Mouse (Mus musculus) heart, embryonic 16.5 days (tissue): Measurements from ENCODE around the gene Arhgap5. TPM values are rescaled to one million over a fixed set of nuclear protein-coding genes. Genes with fewer than 3 reads are reported as not detected.
"Not testable (repeated sequence)": the region's sequence is repeated elsewhere in the genome, so short reads cannot be mapped to it uniquely, and the experiment has no call there.

Experiments used
- ATAC-seq: fragments of 200-750 bp; cut with Nextera tagmentation; replicated peaks from 2 replicates; pipeline ENCODE4 v1.8.0; 2017; ENCODE audit warnings: moderate number of reproducible peaks; ENCODE audit not compliant: insufficient read depth, low FRiP score; ENCODE audit errors: extremely low read depth
- H3K27ac ChIP-seq: fragments of 300-500 bp; sonication (generic); 2 replicates; pipeline ENCODE4 v1.5.1; 2014; ENCODE audit warnings: mild to moderate bottlenecking, low read length, control low read depth, moderate library complexity
- H3K27me3 ChIP-seq: fragments of 300-500 bp; sonication (generic); 2 replicates; pipeline ENCODE4 v1.6.1; 2014; ENCODE audit warnings: low read length, mixed read lengths; ENCODE audit not compliant: control insufficient read depth, insufficient read depth
- H3K36me3 ChIP-seq: fragments of 300-500 bp; sonication (generic); 2 replicates; pipeline ENCODE4 v1.6.1; 2014; ENCODE audit not compliant: control insufficient read depth, insufficient read depth
- H3K4me1 ChIP-seq: fragments of 300-500 bp; sonication (generic); 2 replicates; pipeline ENCODE4 v1.6.1; 2014; ENCODE audit warnings: low read length, mixed read lengths; ENCODE audit not compliant: control insufficient read depth, insufficient read depth
- H3K4me2 ChIP-seq: fragments of 300-500 bp; sonication (generic); 2 replicates; pipeline ENCODE4 v1.6.1; 2014; ENCODE audit warnings: low read depth, mild to moderate bottlenecking, control low read depth, low read length
- H3K4me3 ChIP-seq: fragments of 300-500 bp; sonication (generic); 2 replicates; pipeline ENCODE4 v1.5.1; 2014; ENCODE audit warnings: mild to moderate bottlenecking, control low read depth, low read length
- H3K9ac ChIP-seq: fragments of 300-500 bp; sonication (generic); 2 replicates; pipeline ENCODE4 v1.6.1; 2014; ENCODE audit warnings: low read length, control low read depth
- H3K9me3 ChIP-seq: fragments of 300-500 bp; sonication (generic); replicated peaks from 2 replicates; pipeline ENCODE4 v1.6.1; 2016; ENCODE audit warnings: low read length; ENCODE audit not compliant: control insufficient read depth
- WGBS: fragments of 180-500 bp; shearing (Covaris S2); extraction: QIAGEN DNeasy Blood & Tissue Kit; methylation state at CpG from one replicate; pipeline ENCODE4 v1.1.7; 2014; 5-methylcytosine and 5-hydroxymethylcytosine counted together
- polyA plus RNA-seq: library from polyadenylated mRNA; unstranded; fragments of >200 nt; fragmentation: Nextera tagmentation; extraction: Ambion mirVana; gene quantifications from 2 replicates; pipeline ENCODE4 v1.2.1, GENCODE M21; 2015

Gene Arhgap5
- polyA plus RNA-seq, 1 experiment from 2014 or later, result 29.4 TPM

DNA sequence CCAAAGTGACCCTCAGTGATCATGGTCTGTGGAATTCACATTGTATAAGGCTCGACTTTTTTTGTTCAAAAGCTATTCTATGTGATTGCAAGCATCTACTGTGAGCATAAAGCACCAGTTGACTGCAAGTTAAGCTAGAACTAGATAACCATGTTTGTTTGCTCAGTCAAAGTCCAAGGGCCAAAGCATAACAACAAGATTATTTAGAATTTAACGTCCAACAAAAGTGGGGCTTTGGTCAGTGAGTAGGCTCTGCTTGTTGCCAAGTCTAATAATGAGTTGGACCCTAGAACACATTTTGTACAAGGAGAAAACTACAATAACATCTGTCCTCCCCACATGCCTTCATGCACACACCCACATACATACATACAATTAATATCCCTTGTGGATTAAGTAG lies 69.6 kb downstream of the Arhgap5 start:
- Histone ChIP-seq H3K4me2 (no peak overlapping the region), H3K27ac (no peak overlapping the region), H3K4me1 (no peaks in the 10 kb centered on the region), H3K9ac (no peak overlapping the region), H3K27me3 (no peaks in the 10 kb centered on the region), H3K36me3 (no peaks in the 10 kb centered on the region), H3K9me3 (no peaks in the 10 kb centered on the region), H3K4me3 (no peak overlapping the region)
- no peak for ATAC-seq
- WGBS, result 90% methylated on average over 2 of the region's 2 CpGs

DNA sequence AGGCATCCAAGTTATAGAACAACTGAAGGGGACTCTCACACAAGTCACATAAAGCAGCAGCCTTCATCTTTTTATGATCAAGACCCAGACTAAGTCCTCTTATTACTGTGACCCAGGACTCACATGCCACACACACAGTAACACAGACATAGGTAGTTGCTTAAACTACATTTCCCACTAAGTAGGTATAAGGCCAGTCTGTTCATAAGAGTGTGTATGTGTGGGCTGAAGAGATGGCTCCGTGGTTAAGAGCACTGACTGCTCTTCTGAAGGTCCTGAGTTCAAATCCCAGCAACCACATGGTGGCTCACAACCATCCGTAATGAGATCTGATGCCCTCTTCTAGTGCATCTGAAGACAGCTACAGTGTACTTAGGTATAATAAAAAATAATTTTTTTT lies 82.7 kb downstream of the Arhgap5 start:
- not testable (repeated sequence) for H3K4me2 ChIP-seq, H3K4me3 ChIP-seq, H3K9ac ChIP-seq, H3K27ac ChIP-seq, ATAC-seq, H3K36me3 ChIP-seq, H3K4me1 ChIP-seq, H3K9me3 ChIP-seq, H3K27me3 ChIP-seq
- 94% methylated on average over 2 of the region's 2 CpGs for WGBS

DNA sequence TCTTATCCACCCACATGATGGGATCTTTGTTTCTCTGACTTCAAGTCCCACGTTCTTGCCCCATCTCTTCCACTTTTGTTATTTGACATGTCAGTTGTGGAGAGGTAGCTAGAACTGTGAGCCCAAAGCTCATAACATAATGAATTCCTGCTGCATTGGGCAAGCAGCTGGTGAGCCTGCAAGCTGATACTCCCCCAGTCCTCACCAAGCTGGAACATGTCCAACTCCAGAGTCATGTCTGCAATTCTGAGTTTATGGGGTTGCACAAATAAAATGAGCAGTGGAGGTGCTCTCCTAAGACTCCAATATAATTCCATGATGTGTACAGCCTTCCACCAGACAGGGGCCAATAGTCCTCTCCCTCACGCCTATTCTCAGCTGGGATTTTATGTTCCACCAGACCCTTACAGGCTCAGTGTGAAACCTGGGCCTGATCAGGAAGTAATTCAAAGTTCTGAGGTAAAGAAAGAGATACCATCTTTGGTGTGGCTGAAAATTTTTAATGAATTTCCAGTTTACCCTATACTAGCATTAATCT lies 83.8 kb downstream of the Arhgap5 start:
- H3K4me2 ChIP-seq, result no peak overlapping the region
- H3K27me3 ChIP-seq, result no peaks in the 10 kb centered on the region
- H3K9me3 ChIP-seq, result no peaks in the 10 kb centered on the region
- H3K4me3 ChIP-seq, result no peak overlapping the region
- no peak overlapping the region for H3K9ac ChIP-seq
- 70% methylated on average over 2 of the region's 2 CpGs for WGBS
- H3K27ac ChIP-seq, result no peak overlapping the region
- no peaks in the 10 kb centered on the region for H3K36me3 ChIP-seq
- no peak for ATAC-seq
- no peaks in the 10 kb centered on the region for H3K4me1 ChIP-seq

GRCm38 (mm10) chr12:52595389-52596185 lies 91.8 kb downstream of the Arhgap5 start:
- Histone ChIP-seq H3K9ac (no peak overlapping the region), H3K4me3 (no peak overlapping the region), H3K4me2 (no peak overlapping the region), H3K27me3 (no peaks in the 10 kb centered on the region), H3K27ac (no peak overlapping the region), H3K36me3 (no peaks in the 10 kb centered on the region), H3K9me3 (peaks cover 5% of the 10 kb centered on the region), H3K4me1 (no peaks in the 10 kb centered on the region)
- WGBS, result 79% methylated on average over 7 of the region's 7 CpGs
- no peak for ATAC-seq

- H3K4me3 ChIP-seq, result peak overlapping the region; percentile 70
- peak overlapping the region; percentile 68 for H3K4me2 ChIP-seq
- H3K27me3 ChIP-seq, result no peaks in the 10 kb centered on the region
- WGBS, result 11% methylated on average over 2 of the region's 2 CpGs
- H3K4me1 ChIP-seq, result peaks cover 5% of the 10 kb centered on the region; the same call in 1 of the 2 replicates
- no peaks in the 10 kb centered on the region for H3K36me3 ChIP-seq
- no peak for ATAC-seq
- peaks cover 5% of the 10 kb centered on the region for H3K9me3 ChIP-seq
- H3K27ac ChIP-seq, result peak overlapping the region; percentile 39
- H3K9ac ChIP-seq, result peak overlapping the region; percentile 73
Observed at GRCm38 (mm10) chr12:52602471-52602870, 98.7 kb downstream of the Arhgap5 start.

GRCm38 (mm10) chr12:52602883-52603694 lies 99.3 kb downstream of the Arhgap5 start:
- H3K4me1 ChIP-seq, result peaks cover 5% of the 10 kb centered on the region; the same call in 1 of the 2 replicates
- H3K27ac ChIP-seq, result peak overlapping the region; percentile 97
- peak overlapping the region; percentile 70 for H3K4me3 ChIP-seq
- H3K36me3 ChIP-seq, result no peaks in the 10 kb centered on the region
- peak overlapping the region; percentile 73 for H3K9ac ChIP-seq
- under 1% methylated on average over 35 of the region's 35 CpGs for WGBS
- peak; percentile 85 for ATAC-seq
- no peaks in the 10 kb centered on the region for H3K27me3 ChIP-seq
- H3K9me3 ChIP-seq, result peaks cover 5% of the 10 kb centered on the region
- H3K4me2 ChIP-seq, result peak overlapping the region; percentile 68

DNA sequence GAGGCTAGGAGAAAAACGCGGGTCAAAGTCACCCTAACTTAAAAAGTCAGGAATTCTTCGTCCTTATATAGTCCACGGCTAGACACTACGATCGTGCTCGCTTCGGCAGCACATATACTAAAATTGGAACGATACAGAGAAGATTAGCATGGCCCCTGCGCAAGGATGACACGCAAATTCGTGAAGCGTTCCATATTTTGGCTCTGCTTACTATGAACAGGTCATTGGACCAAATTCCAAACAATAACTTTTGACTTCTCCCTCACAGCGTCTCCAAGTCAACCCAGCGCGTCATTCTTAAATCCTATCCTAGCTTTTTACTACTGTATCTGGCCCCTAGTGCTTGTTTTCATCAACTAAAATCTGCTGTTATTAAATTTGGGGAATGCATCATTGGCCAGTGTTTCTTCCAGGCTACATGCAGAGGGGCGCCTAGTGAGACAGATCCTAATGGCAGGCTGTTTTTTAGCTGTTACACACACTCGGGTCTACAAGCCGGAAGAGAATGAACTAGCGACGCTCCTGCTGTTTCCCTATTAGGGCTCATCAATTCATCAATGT lies 100.0 kb downstream of the Arhgap5 start:
- H3K4me2 ChIP-seq, result peak overlapping the region; percentile 68
- H3K9ac ChIP-seq, result peak overlapping the region; percentile 87
- no peaks in the 10 kb centered on the region for H3K36me3 ChIP-seq
- no peaks in the 10 kb centered on the region for H3K9me3 ChIP-seq
- under 1% methylated on average over 21 of the region's 21 CpGs for WGBS
- peak; percentile 85 for ATAC-seq
- H3K4me3 ChIP-seq, result peak overlapping the region; percentile 70
- H3K4me1 ChIP-seq, result peaks cover 5% of the 10 kb centered on the region; the same call in 1 of the 2 replicates
- no peaks in the 10 kb centered on the region for H3K27me3 ChIP-seq
- peak overlapping the region; percentile 97 for H3K27ac ChIP-seq

GRCm38 (mm10) chr12:52604256-52604991 lies 100.7 kb downstream of the Arhgap5 start:
- WGBS, result under 1% methylated on average over 33 of the region's 33 CpGs
- H3K4me3 ChIP-seq, result peak overlapping the region; percentile 70
- ATAC-seq, result peak; percentile 85
- peaks cover 5% of the 10 kb centered on the region; the same call in 1 of the 2 replicates for H3K4me1 ChIP-seq
- H3K36me3 ChIP-seq, result no peaks in the 10 kb centered on the region
- no peaks in the 10 kb centered on the region for H3K9me3 ChIP-seq
- H3K27me3 ChIP-seq, result no peaks in the 10 kb centered on the region
- peak overlapping the region; percentile 87 for H3K9ac ChIP-seq
- H3K27ac ChIP-seq, result peak overlapping the region; percentile 97
- H3K4me2 ChIP-seq, result peak overlapping the region; percentile 68
